Mouse (Mus musculus): ENCODE measurements around the gene Gimap7. TPM values are rescaled to one million over a fixed set of nuclear protein-coding genes. Genes with fewer than 3 reads are reported as not detected.

Gene Gimap7
- polyA plus RNA-seq, 1 experiment from 2014 or later = not detected

DNA sequence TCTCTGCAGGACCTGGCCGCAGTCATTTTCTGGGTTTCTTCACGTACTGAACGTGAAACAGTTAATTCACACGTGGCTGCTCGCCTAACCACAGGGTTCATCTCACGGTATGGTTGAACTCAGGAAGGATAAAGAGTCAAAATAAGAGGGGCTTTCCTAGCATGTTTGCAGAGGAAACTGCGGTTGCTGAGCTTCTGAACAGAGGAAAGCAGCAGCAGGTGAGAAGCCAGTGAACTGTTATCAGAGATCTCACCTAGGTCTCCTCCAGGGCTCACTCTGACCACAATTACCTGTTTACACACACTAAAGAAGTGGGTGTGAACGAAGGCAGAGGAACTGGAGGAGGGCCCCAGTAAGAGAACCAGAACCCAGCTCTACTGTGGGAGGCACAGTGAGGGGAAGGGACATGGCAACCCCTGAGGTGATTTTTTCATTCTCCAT is 14.5 kb downstream of the Gimap7 start:
- 36% methylated on average over 8 of the region's 8 CpGs for WGBS
- H3K4me3 ChIP-seq (ENCODE audit: low read length) = no peak overlapping the region
- H3K4me1 ChIP-seq (replicated peaks; ENCODE audit: control insufficient read depth, insufficient read depth, low read length) = no peaks in the 10 kb centered on the region
- ATAC-seq (ENCODE audit: low read depth) = no peak
- no peaks in the 10 kb centered on the region for H3K36me3 ChIP-seq (ENCODE audit: control insufficient read depth, insufficient read depth, low read length)
- H3K4me2 ChIP-seq (ENCODE audit: low read depth, low read length) = no peak overlapping the region
- no peak overlapping the region for H3K9ac ChIP-seq (ENCODE audit: low read length)
- no peak overlapping the region for H3K27ac ChIP-seq (ENCODE audit: low read length)
- no peaks in the 10 kb centered on the region for H3K9me3 ChIP-seq (ENCODE audit: control insufficient read depth, low read length)
- H3K27me3 ChIP-seq (ENCODE audit: control insufficient read depth, insufficient read depth, low read depth, low read length) = no peaks in the 10 kb centered on the region

DNA sequence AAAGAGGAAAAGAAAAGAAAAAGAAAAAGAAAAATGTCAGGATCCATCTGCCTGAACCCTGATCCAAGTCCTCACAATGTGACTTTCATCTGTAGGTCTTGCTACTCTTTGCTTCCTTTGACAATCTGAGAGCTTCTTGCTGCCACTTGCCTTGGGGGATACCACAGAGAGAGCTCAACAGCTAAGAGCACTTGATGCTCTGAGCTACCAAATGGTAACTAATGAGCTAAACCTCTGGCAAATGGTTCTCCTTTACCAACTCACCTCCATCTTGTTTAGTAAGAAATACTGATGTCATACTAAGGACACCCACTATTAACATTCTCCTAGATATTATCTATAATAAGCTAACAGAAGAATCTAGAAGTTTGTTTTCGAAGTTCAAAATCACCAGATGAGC is 15.2 kb downstream of the Gimap7 start:
- no peak for ATAC-seq (ENCODE audit: low read depth)
- no peaks in the 10 kb centered on the region for H3K36me3 ChIP-seq (ENCODE audit: control insufficient read depth, insufficient read depth, low read length)
- no peak overlapping the region for H3K9ac ChIP-seq (ENCODE audit: low read length)
- H3K4me3 ChIP-seq (ENCODE audit: low read length) = no peak overlapping the region
- H3K4me2 ChIP-seq (ENCODE audit: low read depth, low read length) = no peak overlapping the region
- WGBS = 90% methylated on average over 1 of the region's 1 CpGs
- H3K9me3 ChIP-seq (ENCODE audit: control insufficient read depth, low read length) = no peaks in the 10 kb centered on the region
- no peaks in the 10 kb centered on the region for H3K27me3 ChIP-seq (ENCODE audit: control insufficient read depth, insufficient read depth, low read depth, low read length)
- H3K4me1 ChIP-seq (replicated peaks; ENCODE audit: control insufficient read depth, insufficient read depth, low read length) = no peaks in the 10 kb centered on the region
- H3K27ac ChIP-seq (ENCODE audit: low read length) = no peak overlapping the region

DNA sequence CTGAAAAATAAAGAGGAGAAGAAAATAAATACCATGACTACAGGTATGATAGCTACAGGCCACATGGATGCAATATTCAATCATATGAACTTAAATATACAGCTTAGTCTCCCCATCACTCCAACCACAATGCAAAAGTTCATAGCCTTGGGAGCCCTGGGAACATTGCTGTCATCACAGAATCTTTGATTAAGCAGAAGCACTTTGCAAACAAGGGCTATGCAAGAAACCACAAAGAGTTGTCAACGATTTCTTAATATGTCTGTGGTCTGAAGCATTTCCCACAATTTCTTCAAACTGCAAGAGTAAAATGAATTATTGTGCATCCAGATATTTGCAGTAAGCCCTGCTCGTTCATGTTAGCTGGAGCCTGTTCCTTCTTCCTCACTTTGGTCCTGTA is 18.6 kb downstream of the Gimap7 start:
- 0 out of 2 replicates have a peak, but pooled peaks cover 8% of the 10 kb centered on the region for H3K4me1 ChIP-seq (replicated peaks; ENCODE audit: control insufficient read depth, insufficient read depth, low read length)
- H3K4me2 ChIP-seq (ENCODE audit: low read depth, low read length) = no peak overlapping the region
- no peaks in the 10 kb centered on the region for H3K36me3 ChIP-seq (ENCODE audit: control insufficient read depth, insufficient read depth, low read length)
- WGBS = 72% methylated on average over 2 of the region's 2 CpGs
- H3K4me3 ChIP-seq (ENCODE audit: low read length) = no peak overlapping the region
- no peak overlapping the region for H3K27ac ChIP-seq (ENCODE audit: low read length)
- H3K27me3 ChIP-seq (ENCODE audit: control insufficient read depth, insufficient read depth, low read depth, low read length) = peaks cover 3% of the 10 kb centered on the region; the same call in 1 of the 2 replicates
- no peaks in the 10 kb centered on the region for H3K9me3 ChIP-seq (ENCODE audit: control insufficient read depth, low read length)
- H3K9ac ChIP-seq (ENCODE audit: low read length) = no peak overlapping the region
- no peak for ATAC-seq (ENCODE audit: low read depth)

DNA sequence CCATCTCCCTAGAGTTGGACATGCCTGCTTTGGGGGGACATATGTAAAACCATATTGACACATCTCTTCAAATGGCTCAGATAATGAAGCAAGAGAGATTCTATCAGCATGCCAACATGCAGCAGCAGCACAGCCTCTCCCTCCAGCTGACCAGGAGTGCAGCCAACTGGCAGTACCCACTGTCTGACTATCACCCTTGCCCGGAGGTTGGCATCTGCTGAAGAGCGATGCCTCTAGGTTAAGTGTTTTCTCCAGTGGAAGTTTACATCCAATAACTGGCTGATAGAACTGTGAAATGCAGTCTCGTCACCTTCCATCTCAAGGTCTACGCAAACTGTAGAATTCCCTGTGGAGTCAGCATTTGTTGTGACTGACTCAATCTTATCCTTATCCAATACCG is 19.3 kb downstream of the Gimap7 start:
- H3K27ac ChIP-seq (ENCODE audit: low read length) = no peak overlapping the region
- no peak for ATAC-seq (ENCODE audit: low read depth)

DNA sequence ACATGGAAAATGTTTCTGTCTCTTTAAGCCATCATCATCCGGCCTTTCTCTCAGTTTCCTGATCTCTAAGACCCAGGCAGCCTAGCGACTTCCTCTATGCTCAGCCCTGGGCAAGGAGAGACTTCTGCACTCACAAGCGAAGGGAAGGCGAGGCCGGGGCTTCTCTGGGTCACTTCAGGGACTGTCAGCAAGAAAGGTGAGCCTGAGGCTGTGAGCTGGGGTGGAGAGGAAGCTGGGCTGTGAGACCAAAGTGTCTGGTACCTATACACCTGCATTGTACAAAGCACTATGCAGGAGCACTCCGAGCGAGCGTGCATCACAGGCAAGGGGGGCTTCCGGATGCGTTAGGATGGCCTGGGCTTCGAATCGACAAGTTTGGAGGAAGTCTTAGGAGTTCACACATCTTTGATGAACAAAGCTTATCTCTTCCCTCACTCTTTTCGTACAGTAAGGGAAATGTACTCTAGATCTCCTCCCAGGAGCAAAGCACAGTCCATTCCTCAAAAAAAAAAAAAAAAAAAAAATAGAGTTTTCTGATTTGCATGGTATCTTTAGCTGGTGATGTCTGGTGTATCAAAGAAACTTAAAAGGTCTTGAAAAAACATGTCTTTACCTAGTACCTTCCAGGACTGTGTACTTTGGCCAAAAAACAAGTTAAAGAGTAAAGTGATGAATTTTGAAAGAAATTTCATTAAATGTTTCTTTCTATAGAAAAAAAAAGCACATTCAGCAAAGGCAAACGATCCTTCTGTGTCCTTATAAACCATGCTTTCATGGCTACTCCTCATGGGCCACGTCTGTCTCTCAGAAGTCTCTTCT is 20.7 kb downstream of the Gimap7 start, which contains the start of gene Gimap1:
Gene Gimap1, plus strand, starts transcription at position 94 of the 819 bp plus-strand sequence.
- H3K4me2 ChIP-seq (ENCODE audit: low read depth, low read length) = peak within 1 kb of the TSS; percentile 76
- H3K9me3 ChIP-seq (ENCODE audit: control insufficient read depth, low read length) = no peaks in the 10 kb centered on the region
- H3K36me3 ChIP-seq (ENCODE audit: control insufficient read depth, insufficient read depth, low read length) = no peaks in the 10 kb centered on the region
- H3K27me3 ChIP-seq (ENCODE audit: control insufficient read depth, insufficient read depth, low read depth, low read length) = peaks cover 18% of the 10 kb centered on the region
- peak within 1 kb of the TSS; percentile 67 for H3K27ac ChIP-seq (ENCODE audit: low read length)
- H3K9ac ChIP-seq (ENCODE audit: low read length) = peak within 1 kb of the TSS; percentile 58
- ATAC-seq (ENCODE audit: low read depth) = peak; percentile 61; the same call in 1 of the 2 replicates
- WGBS = 61% methylated on average over 15 of the region's 15 CpGs
- H3K4me3 ChIP-seq (ENCODE audit: low read length) = peak within 1 kb of the TSS; percentile 38
- peaks cover 18% of the 10 kb centered on the region for H3K4me1 ChIP-seq (replicated peaks; ENCODE audit: control insufficient read depth, insufficient read depth, low read length)

More for the DNA sequence above, 19.3 kb downstream of the Gimap7 start:
- H3K36me3 ChIP-seq (ENCODE audit: control insufficient read depth, insufficient read depth, low read length) = no peaks in the 10 kb centered on the region
- WGBS = 83% methylated on average over 5 of the region's 5 CpGs
- H3K4me2 ChIP-seq (ENCODE audit: low read depth, low read length) = no peak overlapping the region
- H3K27me3 ChIP-seq (ENCODE audit: control insufficient read depth, insufficient read depth, low read depth, low read length) = peaks cover 8% of the 10 kb centered on the region; the same call in 1 of the 2 replicates
- H3K4me1 ChIP-seq (replicated peaks; ENCODE audit: control insufficient read depth, insufficient read depth, low read length) = peaks cover 14% of the 10 kb centered on the region
- no peak overlapping the region for H3K4me3 ChIP-seq (ENCODE audit: low read length)
- no peak overlapping the region for H3K9ac ChIP-seq (ENCODE audit: low read length)
- no peaks in the 10 kb centered on the region for H3K9me3 ChIP-seq (ENCODE audit: control insufficient read depth, low read length)

DNA sequence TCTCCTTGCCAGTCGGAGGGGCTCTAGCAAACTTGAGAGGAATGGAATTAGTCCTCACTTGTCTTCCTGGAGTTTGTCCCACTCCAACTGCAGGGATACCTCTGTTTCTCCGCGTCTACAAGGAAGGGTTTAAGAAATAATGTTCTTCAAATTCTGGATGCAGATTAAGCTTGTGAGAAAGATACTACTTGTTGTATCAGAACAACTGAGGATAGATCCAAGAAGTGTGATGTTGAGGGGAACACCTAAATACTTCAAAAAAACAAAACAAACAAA is 21.3 kb downstream of the Gimap7 start:
- Histone ChIP-seq H3K4me2 (ENCODE audit: low read depth, low read length) (peak overlapping the region; percentile 76), H3K27me3 (ENCODE audit: control insufficient read depth, insufficient read depth, low read depth, low read length) (peaks cover 18% of the 10 kb centered on the region), H3K27ac (ENCODE audit: low read length) (peak overlapping the region; percentile 44; the same call in 1 of the 2 replicates), H3K4me1 (replicated peaks; ENCODE audit: control insufficient read depth, insufficient read depth, low read length) (peaks cover 18% of the 10 kb centered on the region), H3K36me3 (ENCODE audit: control insufficient read depth, insufficient read depth, low read length) (no peaks in the 10 kb centered on the region), H3K4me3 (ENCODE audit: low read length) (peak overlapping the region; percentile 38), H3K9ac (ENCODE audit: low read length) (peak overlapping the region; percentile 52), H3K9me3 (ENCODE audit: control insufficient read depth, low read length) (no peaks in the 10 kb centered on the region)
- no peak for ATAC-seq (ENCODE audit: low read depth)
- WGBS = 71% methylated on average over 3 of the region's 3 CpGs

DNA sequence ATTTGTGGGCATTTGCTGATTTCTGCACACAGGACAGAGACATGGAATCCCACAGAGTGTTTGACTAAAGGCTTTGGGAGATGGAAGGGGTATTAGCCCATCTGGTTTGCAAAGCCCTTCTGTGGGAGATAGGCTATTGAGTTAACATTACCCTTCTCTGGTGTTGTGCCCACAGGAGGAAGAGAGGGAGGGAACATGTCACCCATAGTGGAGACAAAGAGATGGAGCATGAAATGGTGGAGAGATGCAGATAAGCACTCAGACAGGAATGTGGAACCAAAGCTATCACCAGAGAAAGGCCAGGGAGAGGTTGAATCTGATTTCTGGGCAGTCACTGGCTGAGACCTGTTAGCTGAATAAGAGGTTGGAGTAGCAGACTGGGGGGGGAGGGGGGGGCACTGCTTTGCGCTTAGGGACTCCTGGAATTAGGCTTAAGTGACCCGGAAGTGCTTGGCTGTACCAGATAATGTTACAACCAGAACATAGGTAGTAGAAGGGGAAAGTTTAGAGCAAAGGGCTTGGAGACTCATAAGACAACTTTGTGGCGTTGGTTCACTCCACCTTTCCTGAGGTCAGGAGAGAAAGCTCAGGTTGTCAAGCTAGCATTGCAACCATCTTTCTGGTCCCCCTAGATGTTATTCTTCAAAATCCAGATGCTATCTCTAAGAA is 22.2 kb downstream of the Gimap7 start:
- no peak for ATAC-seq (ENCODE audit: low read depth)
- peak overlapping the region; percentile 38; the same call in 1 of the 2 replicates for H3K4me3 ChIP-seq (ENCODE audit: low read length)
- H3K27me3 ChIP-seq (ENCODE audit: control insufficient read depth, insufficient read depth, low read depth, low read length) = peaks cover 18% of the 10 kb centered on the region
- H3K9me3 ChIP-seq (ENCODE audit: control insufficient read depth, low read length) = no peaks in the 10 kb centered on the region
- no peaks in the 10 kb centered on the region for H3K36me3 ChIP-seq (ENCODE audit: control insufficient read depth, insufficient read depth, low read length)
- H3K4me1 ChIP-seq (replicated peaks; ENCODE audit: control insufficient read depth, insufficient read depth, low read length) = peaks cover 18% of the 10 kb centered on the region
- H3K4me2 ChIP-seq (ENCODE audit: low read depth, low read length) = peak overlapping the region; percentile 76
- H3K27ac ChIP-seq (ENCODE audit: low read length) = peak overlapping the region; percentile 17
- peak overlapping the region; percentile 34; the same call in 1 of the 2 replicates for H3K9ac ChIP-seq (ENCODE audit: low read length)
- WGBS = 62% methylated on average over 3 of the region's 3 CpGs

DNA sequence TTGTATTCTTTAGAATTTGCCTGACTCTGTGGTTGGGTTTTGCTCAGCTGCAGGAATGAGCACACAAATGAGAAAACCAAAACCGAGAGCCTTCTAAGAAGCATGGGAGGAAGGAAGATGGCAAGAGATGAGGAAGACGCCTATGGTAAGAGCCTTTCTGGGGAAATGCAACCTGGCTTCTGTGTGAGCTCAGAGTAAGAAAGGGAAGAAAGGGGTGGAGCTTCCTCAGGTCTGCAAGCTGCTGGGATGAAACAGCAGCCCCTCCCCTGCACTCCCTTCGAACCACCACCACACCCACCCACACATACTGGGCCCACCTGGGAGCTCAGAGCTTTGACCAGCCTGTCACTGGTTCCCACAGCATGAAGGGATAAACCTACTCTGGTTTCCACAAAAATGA is 22.9 kb downstream of the Gimap7 start:
- H3K4me1 ChIP-seq (replicated peaks; ENCODE audit: control insufficient read depth, insufficient read depth, low read length) = peaks cover 18% of the 10 kb centered on the region
- H3K9me3 ChIP-seq (ENCODE audit: control insufficient read depth, low read length) = no peaks in the 10 kb centered on the region
- H3K36me3 ChIP-seq (ENCODE audit: control insufficient read depth, insufficient read depth, low read length) = no peaks in the 10 kb centered on the region
- H3K9ac ChIP-seq (ENCODE audit: low read length) = no peak overlapping the region
- H3K27ac ChIP-seq (ENCODE audit: low read length) = no peak overlapping the region
- H3K4me2 ChIP-seq (ENCODE audit: low read depth, low read length) = peak overlapping the region; percentile 76; the same call in 1 of the 2 replicates
- peaks cover 18% of the 10 kb centered on the region for H3K27me3 ChIP-seq (ENCODE audit: control insufficient read depth, insufficient read depth, low read depth, low read length)
- 37% methylated on average over 3 of the region's 3 CpGs for WGBS
- peak; percentile 44; the same call in 1 of the 2 replicates for ATAC-seq (ENCODE audit: low read depth)
- no peak overlapping the region for H3K4me3 ChIP-seq (ENCODE audit: low read length)

DNA sequence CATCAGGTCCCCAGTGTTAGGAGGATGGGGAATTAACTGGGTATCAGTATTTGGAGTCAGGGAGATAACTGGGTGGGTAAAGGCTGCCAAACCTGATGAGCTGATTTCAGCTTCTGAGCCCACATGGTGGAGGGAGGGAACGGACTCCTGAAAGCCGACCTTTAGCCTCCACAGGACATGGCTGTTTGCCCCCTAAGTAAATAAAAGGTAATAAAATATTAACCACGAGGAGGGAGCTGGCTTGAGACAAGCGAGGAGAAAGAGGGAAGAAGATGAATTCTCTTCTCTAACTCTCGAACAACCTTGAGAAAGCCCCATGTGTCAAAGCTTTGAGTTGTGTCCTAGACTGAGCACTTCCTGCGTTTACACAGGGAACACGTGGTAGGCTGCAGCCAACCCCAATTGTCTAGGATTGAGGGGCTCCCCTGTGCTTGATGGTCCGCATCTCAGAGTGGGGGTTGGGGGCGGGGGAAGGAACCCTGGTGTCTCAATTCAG is 23.3 kb downstream of the Gimap7 start:
- H3K36me3 ChIP-seq (ENCODE audit: control insufficient read depth, insufficient read depth, low read length) = no peaks in the 10 kb centered on the region
- no peak for ATAC-seq (ENCODE audit: low read depth)
- peaks cover 18% of the 10 kb centered on the region for H3K27me3 ChIP-seq (ENCODE audit: control insufficient read depth, insufficient read depth, low read depth, low read length)
- H3K4me2 ChIP-seq (ENCODE audit: low read depth, low read length) = peak overlapping the region; percentile 76; the same call in 1 of the 2 replicates
- no peaks in the 10 kb centered on the region for H3K9me3 ChIP-seq (ENCODE audit: control insufficient read depth, low read length)
- H3K4me3 ChIP-seq (ENCODE audit: low read length) = 0 out of 2 replicates have a peak overlapping the region, but pooled peaks have one; percentile 13
- H3K4me1 ChIP-seq (replicated peaks; ENCODE audit: control insufficient read depth, insufficient read depth, low read length) = peaks cover 18% of the 10 kb centered on the region
- no peak overlapping the region for H3K27ac ChIP-seq (ENCODE audit: low read length)
- WGBS = 14% methylated on average over 9 of the region's 9 CpGs
- no peak overlapping the region for H3K9ac ChIP-seq (ENCODE audit: low read length)
